Mouse (Mus musculus) midbrain, embryonic 12.5 days (tissue): ENCODE results near the gene Olfr348. TPM values are rescaled to one million over a fixed set of nuclear protein-coding genes. Genes with fewer than 3 reads are reported as not detected.

Source experiments
- ATAC-seq: fragments of 200-750 bp; cut with Nextera tagmentation; 2 replicates; pipeline ENCODE4 v1.8.0; 2017; ENCODE audit warnings: low read depth, moderate TSS enrichment, moderate library complexity; ENCODE audit not compliant: low FRiP score
- H3K27ac ChIP-seq: fragments of 300-500 bp; sonication (generic); replicated peaks from 2 replicates; pipeline ENCODE4 v1.5.1; 2016; ENCODE audit warnings: mild to moderate bottlenecking
- H3K27me3 ChIP-seq: fragments of 300-500 bp; sonication (generic); 2 replicates; pipeline ENCODE4 v1.6.1; 2016; ENCODE audit warnings: mild to moderate bottlenecking
- H3K36me3 ChIP-seq: fragments of 300-500 bp; sonication (generic); 2 replicates; pipeline ENCODE4 v1.6.1; 2016
- H3K4me1 ChIP-seq: fragments of 300-500 bp; sonication (generic); 2 replicates; pipeline ENCODE4 v1.6.1; 2016
- H3K4me2 ChIP-seq: fragments of 300-500 bp; sonication (generic); replicated peaks from 2 replicates; pipeline ENCODE4 v1.6.1; 2016; ENCODE audit warnings: mild to moderate bottlenecking, moderate library complexity
- H3K4me3 ChIP-seq: fragments of 300-500 bp; sonication (generic); 2 replicates; pipeline ENCODE4 v1.5.1; 2016; ENCODE audit warnings: mild to moderate bottlenecking
- H3K9ac ChIP-seq: fragments of 300-500 bp; sonication (generic); replicated peaks from 2 replicates; pipeline ENCODE4 v1.6.1; 2016; ENCODE audit warnings: mild to moderate bottlenecking, moderate library complexity
- H3K9me3 ChIP-seq: fragments of 300-500 bp; sonication (generic); 2 replicates; pipeline ENCODE4 v1.6.1; 2016; ENCODE audit warnings: mild to moderate bottlenecking
- WGBS: fragments of 180-500 bp; shearing (Covaris S2); methylation state at CpG from one replicate; pipeline ENCODE4 v1.1.7; 2016; 5-methylcytosine and 5-hydroxymethylcytosine counted together
- polyA plus RNA-seq: library from polyadenylated mRNA; unstranded; fragments of >200 nt; fragmentation: Nextera tagmentation; extraction: Ambion mirVana; gene quantifications from 2 replicates; pipeline ENCODE4 v1.2.1, GENCODE M21; 2016

The Olfr348 gene
- polyA plus RNA-seq = not detected in 2 replicates

- Histone ChIP-seq H3K27ac (no peak within 1 kb of the TSS), H3K9me3 (peaks cover 15% of the 10 kb centered on the region), H3K9ac (no peak within 1 kb of the TSS), H3K4me3 (no peak within 1 kb of the TSS), H3K4me2 (no peak within 1 kb of the TSS), H3K36me3 (no peaks in the 10 kb centered on the region), H3K4me1 (no peaks in the 10 kb centered on the region), H3K27me3 (no peaks in the 10 kb centered on the region)
- WGBS = 66% methylated on average over 2 of the region's 2 CpGs
- ATAC-seq = no peak
Observed at GRCm38 (mm10) chr2:36783976-36784375, at the start of gene Olfr348. Olfr348 (plus strand) TSS chr2:36784276.

GRCm38 (mm10) chr2:36736226-36736625, 47.9 kb upstream of the Olfr348 start:
- H3K9ac ChIP-seq = no peak overlapping the region
- H3K4me1 ChIP-seq = no peaks in the 10 kb centered on the region
- WGBS = 58% methylated on average over 3 of the region's 3 CpGs
- no peaks in the 10 kb centered on the region for H3K36me3 ChIP-seq
- ATAC-seq = no peak
- H3K4me2 ChIP-seq = no peak overlapping the region
- H3K27me3 ChIP-seq = no peaks in the 10 kb centered on the region
- no peak overlapping the region for H3K4me3 ChIP-seq
- no peak overlapping the region for H3K27ac ChIP-seq
- H3K9me3 ChIP-seq = peaks cover 10% of the 10 kb centered on the region; the same call in 1 of the 2 replicates

- Histone ChIP-seq H3K27ac (no peak within 1 kb of the TSS), H3K4me1 (no peaks in the 10 kb centered on the region), H3K4me3 (no peak within 1 kb of the TSS), H3K36me3 (no peaks in the 10 kb centered on the region), H3K9ac (no peak within 1 kb of the TSS), H3K27me3 (no peaks in the 10 kb centered on the region), H3K4me2 (no peak within 1 kb of the TSS), H3K9me3 (peaks cover 27% of the 10 kb centered on the region)
- ATAC-seq = no peak
- WGBS = 77% methylated on average over 2 of the region's 2 CpGs
Observed at GRCm38 (mm10) chr2:36790238-36790637, 6.2 kb downstream of the Olfr348 start, which contains the start of gene Olfr50. Olfr50 (plus strand) TSS chr2:36790538.

DNA sequence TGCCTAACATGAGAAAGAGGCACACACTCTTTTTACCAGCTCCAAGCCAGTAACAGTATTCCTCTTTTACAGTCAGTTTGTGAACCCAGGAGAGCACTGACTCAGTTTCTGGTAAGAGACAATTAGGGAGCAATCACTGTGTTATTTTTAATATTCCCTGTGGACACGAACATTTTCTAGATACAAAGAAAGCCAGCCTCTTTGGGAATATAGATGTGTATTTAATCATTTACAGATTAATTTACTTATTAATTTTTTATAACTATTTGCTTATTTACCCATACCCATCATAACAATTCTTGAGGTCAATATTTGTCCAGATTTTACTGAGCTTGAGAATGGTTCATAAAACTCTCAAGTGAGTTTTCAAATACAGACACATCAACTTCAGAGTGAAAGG, 32.9 kb downstream of the Olfr348 start, which contains the start of gene Olfr3:
Olfr3 (minus strand) TSS at position 101 of the 400 bp plus-strand sequence.
- no peak for ATAC-seq
- H3K36me3 ChIP-seq = no peaks in the 10 kb centered on the region
- no peak within 1 kb of the TSS for H3K4me2 ChIP-seq
- H3K9me3 ChIP-seq = peaks cover 32% of the 10 kb centered on the region; the same call in 1 of the 2 replicates
- WGBS = 86% methylated on average over 1 of the region's 1 CpGs
- H3K27me3 ChIP-seq = no peaks in the 10 kb centered on the region
- no peak within 1 kb of the TSS for H3K27ac ChIP-seq
- H3K4me1 ChIP-seq = no peaks in the 10 kb centered on the region
- H3K4me3 ChIP-seq = no peak within 1 kb of the TSS
- no peak within 1 kb of the TSS for H3K9ac ChIP-seq

Other genes starting within 250 kb of the Olfr348 start
- gene Olfr344, start 217.6 kb upstream of the Olfr348 start, polyA plus RNA-seq = not detected in 2 replicates
- not detected in 2 replicates for gene Olfr345, start 144.2 kb upstream of the Olfr348 start, polyA plus RNA-seq
- not detected in 2 replicates for gene Olfr346, start 98.5 kb upstream of the Olfr348 start, polyA plus RNA-seq
- not detected in 2 replicates for gene Olfr347, start 52.4 kb upstream of the Olfr348 start, polyA plus RNA-seq
- gene Olfr50, start 6.3 kb downstream of the Olfr348 start, polyA plus RNA-seq = not detected in 2 replicates
- not detected in 2 replicates for gene Olfr3, start 32.8 kb downstream of the Olfr348 start, polyA plus RNA-seq
- not detected in 2 replicates for gene Olfr350, start 62.0 kb downstream of the Olfr348 start, polyA plus RNA-seq
- gene Olfr351, start 78.4 kb downstream of the Olfr348 start, polyA plus RNA-seq = not detected in 2 replicates
- not detected in 2 replicates for gene Olfr352, start 84.2 kb downstream of the Olfr348 start, polyA plus RNA-seq
- not detected in 2 replicates for gene Olfr353, start 108.7 kb downstream of the Olfr348 start, polyA plus RNA-seq
- not detected in 2 replicates for gene Olfr354, start 121.4 kb downstream of the Olfr348 start, polyA plus RNA-seq
- not detected in 2 replicates for gene Olfr355, start 144.6 kb downstream of the Olfr348 start, polyA plus RNA-seq
- gene Olfr356, start 152.8 kb downstream of the Olfr348 start, polyA plus RNA-seq = not detected in 2 replicates
- gene Olfr357, start 209.6 kb downstream of the Olfr348 start, polyA plus RNA-seq = not detected in 2 replicates
- not detected in 2 replicates for gene Olfr358, start 225.1 kb downstream of the Olfr348 start, polyA plus RNA-seq